Mouse (Mus musculus): Measurements from ENCODE around the gene Phyhipl. TPM values are rescaled to one million over a fixed set of nuclear protein-coding genes. Genes with fewer than 3 reads are reported as not detected.

Phyhipl gene
- total RNA-seq, 2 experiments from 2014 or later = 198 to 211 TPM

GRCm38 (mm10) chr10:70532249-70532648 is 123.5 kb downstream of the Phyhipl start:
- peak in 1 of 2 experiments; percentile 50 for DNase-seq

- DNase-seq = no peak
Observed at GRCm38 (mm10) chr10:70530185-70530823, 125.5 kb downstream of the Phyhipl start.

- DNase-seq = no peak
Observed at GRCm38 (mm10) chr10:70521379-70521778, 134.4 kb downstream of the Phyhipl start.

GRCm38 (mm10) chr10:70520143-70521131 is 135.3 kb downstream of the Phyhipl start:
- peak in 1 of 2 experiments; percentile 42 for DNase-seq

- DNase-seq = no peak
Observed at GRCm38 (mm10) chr10:70519640-70520099, 136.1 kb downstream of the Phyhipl start.

GRCm38 (mm10) chr10:70516661-70517060 is 139.1 kb downstream of the Phyhipl start:
- no peak for DNase-seq

- no peak for DNase-seq
Observed at GRCm38 (mm10) chr10:70514848-70515247, 140.9 kb downstream of the Phyhipl start.

- no peak for DNase-seq
Observed at GRCm38 (mm10) chr10:70507880-70508279, 147.9 kb downstream of the Phyhipl start.

Other genes with a start within 250 kb of the Phyhipl start
- gene Fam13c, start 215.5 kb downstream of the Phyhipl start, total RNA-seq (2021) = 10 to 100 TPM; 88.2 to 88.8 TPM